Mouse (Mus musculus) cerebellum, adult (tissue): ENCODE results near the gene Gm27021.
"Not testable (repeated sequence)": the region's sequence is repeated elsewhere in the genome, so short reads cannot be mapped to it uniquely, and the experiment has no call there.

Experiments
- ATAC-seq: cut with Nextera tagmentation; 2 replicates; pipeline ENCODE4 v1.9.2; 2017; ENCODE audit warnings: mild to moderate bottlenecking, moderate library complexity, mixed read lengths; ENCODE audit not compliant: insufficient number of reproducible peaks, low FRiP score, low TSS enrichment

Gene Gm27021

GRCm38 (mm10) chr8:120686576-120686975, 18.7 kb upstream of the Gm27021 start:
- no peak for ATAC-seq

GRCm38 (mm10) chr8:120686051-120686450, 18.2 kb upstream of the Gm27021 start:
- no peak for ATAC-seq

GRCm38 (mm10) chr8:120685591-120685990, 17.7 kb upstream of the Gm27021 start:
- ATAC-seq = no peak

- ATAC-seq = no peak
Observed at GRCm38 (mm10) chr8:120685097-120685496, 17.2 kb upstream of the Gm27021 start.

GRCm38 (mm10) chr8:120684082-120684481, 16.2 kb upstream of the Gm27021 start:
- no peak for ATAC-seq

- ATAC-seq = no peak
Observed at GRCm38 (mm10) chr8:120683602-120684001, 15.7 kb upstream of the Gm27021 start.

GRCm38 (mm10) chr8:120681113-120681512, 13.2 kb upstream of the Gm27021 start:
- no peak for ATAC-seq

- not testable (repeated sequence) for ATAC-seq
Observed at GRCm38 (mm10) chr8:120680405-120680804, 12.5 kb upstream of the Gm27021 start.

GRCm38 (mm10) chr8:120679629-120680387, 11.9 kb upstream of the Gm27021 start:
- no peak for ATAC-seq

- ATAC-seq = 0 out of 2 replicates have a peak, but pooled peaks have one; percentile 43
Observed at GRCm38 (mm10) chr8:120678447-120678846, 10.6 kb upstream of the Gm27021 start.

- ATAC-seq = 0 out of 2 replicates have a peak, but pooled peaks have one; percentile 24
Observed at GRCm38 (mm10) chr8:120675718-120676117, 7.8 kb upstream of the Gm27021 start.

GRCm38 (mm10) chr8:120673298-120673697, 5.4 kb upstream of the Gm27021 start:
- no peak for ATAC-seq

GRCm38 (mm10) chr8:120672626-120673229, 4.8 kb upstream of the Gm27021 start:
- ATAC-seq = no peak

- ATAC-seq = no peak
Observed at GRCm38 (mm10) chr8:120671775-120672174, 3.9 kb upstream of the Gm27021 start.

GRCm38 (mm10) chr8:120668374-120668905, 561 bp upstream of the Gm27021 start, which contains the start of gene Emc8:
Emc8 (minus strand) TSS chr8:120668573.
- ATAC-seq = peak; percentile 1; the same call in 1 of the 2 replicates

GRCm38 (mm10) chr8:120666807-120667470, 940 bp downstream of the Gm27021 start:
- ATAC-seq = no peak

GRCm38 (mm10) chr8:120665726-120666455, 2.0 kb downstream of the Gm27021 start:
- no peak for ATAC-seq

GRCm38 (mm10) chr8:120664566-120664965, 3.3 kb downstream of the Gm27021 start:
- no peak for ATAC-seq

GRCm38 (mm10) chr8:120657415-120657814, 10.5 kb downstream of the Gm27021 start:
- ATAC-seq = no peak
